In the genomic region with DNA sequence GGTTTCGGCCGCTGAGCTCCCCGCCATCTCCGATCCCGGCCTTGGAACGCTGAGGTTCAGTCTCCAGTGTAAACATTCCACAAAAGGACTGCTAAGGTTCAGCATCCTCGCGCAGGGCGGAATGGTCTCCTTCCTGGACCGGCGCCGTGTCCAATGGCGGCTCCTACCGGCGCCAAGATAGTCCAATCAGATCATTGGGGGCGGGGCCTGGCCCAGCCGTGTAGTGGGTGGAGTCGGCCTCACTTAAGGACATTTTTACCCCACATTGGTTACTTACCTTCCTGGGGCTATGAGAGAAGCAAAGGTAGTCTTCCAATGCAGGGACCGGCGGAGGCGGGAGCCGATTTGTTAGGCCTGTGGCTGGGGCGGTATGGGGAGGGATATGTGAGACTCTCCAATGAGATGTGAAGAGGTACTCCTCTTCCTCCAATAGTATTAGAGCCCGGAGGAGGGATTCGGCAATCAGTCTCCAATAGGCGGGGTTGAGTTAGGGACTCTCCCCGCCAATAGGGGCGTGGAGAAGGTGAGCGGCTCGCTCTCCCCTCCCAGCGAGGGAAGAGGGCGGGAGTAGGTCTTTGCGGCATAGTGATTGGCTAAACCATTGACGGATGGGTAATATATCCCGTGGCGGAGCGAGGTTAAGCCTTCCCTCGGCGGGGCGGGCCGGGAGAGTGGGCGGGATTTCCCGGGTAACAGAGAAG, we compare ENCODE assay signal across 8 mouse cellular contexts. TPM values are rescaled to one million over a fixed set of nuclear protein-coding genes. Genes with fewer than 3 reads are reported as not detected.
A peak's percentile ranks its signal among the peaks of the same experiment; 100 is the strongest.
DNase-seq lines count a peak whose midpoint lies in the region; ATAC-seq and TF ChIP-seq lines count a peak whose summit lies in the region.

No protein-coding gene starts in this region.

- no peak for TF ChIP-seq CTCF in G1E (IDR thresholded peaks at IDR 0.05; ENCODE audit: low read depth, low read length)
- peak; percentile 34 for TF ChIP-seq CTCF in layer of hippocampus, adult 2 months (conservative IDR thresholded peaks at IDR 0.05)
- TF ChIP-seq CTCF in lung, embryonic 14.5 days (IDR thresholded peaks at IDR 0.05; ENCODE audit: low read depth): no peak
- TF ChIP-seq CTCF in olfactory bulb, adult 2 months (IDR thresholded peaks at IDR 0.05; ENCODE audit: insufficient read depth, low read depth, low read length): no peak
- TF ChIP-seq CTCF in thymus, adult 2 months (IDR thresholded peaks at IDR 0.05; ENCODE audit: borderline replicate concordance, control insufficient read depth, extremely low read depth, insufficient read depth, low read length, poor library complexity): 0 out of 2 replicates have a peak, but pooled peaks have one; percentile 11

- under 1% methylated on average over 43 of the region's 43 CpGs for WGBS in forebrain, embryonic 16.5 days
- WGBS in lung, embryonic 14.5 days: under 1% methylated on average over 42 of the region's 43 CpGs
- WGBS in olfactory bulb, adult 2 months: under 1% methylated on average over 43 of the region's 43 CpGs
- under 1% methylated on average over 43 of the region's 43 CpGs for WGBS in thymus, adult 2 months

- intact Hi-C loops in heart, postnatal 36 days (cut with DNase I): loop anchor here (5.0 to 10.0 kb wide), 2 partner anchors 361 to 449 kb away; a partner anchor contains a TSS

- peak; percentile 43 for TF ChIP-seq POLR2A in olfactory bulb, adult 2 months (IDR thresholded peaks at IDR 0.05; ENCODE audit: insufficient read depth, low read depth, low read length)
- TF ChIP-seq POLR2A in thymus, adult 2 months (IDR thresholded peaks at IDR 0.05; ENCODE audit: control insufficient read depth, extremely low read depth, insufficient read depth, low read length, poor library complexity): peak; percentile 77

- ATAC-seq in G1E (ENCODE audit: extremely low read depth, insufficient number of reproducible peaks, low FRiP score, poor library complexity, severe bottlenecking): peak; percentile 71
- ATAC-seq in forebrain, embryonic 16.5 days: peak; percentile 85
- ATAC-seq in lung, embryonic 14.5 days (ENCODE audit: insufficient read depth): peak; percentile 84

- peak; percentile 85 for DNase-seq in G1E (ENCODE audit: low spot score)
- peak; percentile 98 to 100 for DNase-seq in cerebellum, adult 18-20 months
- DNase-seq in heart, postnatal 36 days: peak; percentile 95 to 98
- peak; percentile 98 to 100 for DNase-seq in layer of hippocampus, adult 2 months (ENCODE audit: low spot score in 2 of 2)
- peak; percentile 100 for DNase-seq in lung, embryonic 14.5 days
- DNase-seq in thymus, adult 2 months: peak; percentile 99

- no peaks in the 10 kb centered on the region for H3K9me3 ChIP-seq in G1E (replicated peaks)
- H3K9me3 ChIP-seq in forebrain, embryonic 16.5 days (ENCODE audit: control insufficient read depth, low read length): no peaks in the 10 kb centered on the region
- no peaks in the 10 kb centered on the region for H3K9me3 ChIP-seq in lung, embryonic 14.5 days (ENCODE audit: low read depth, low read length)

- H3K4me2 ChIP-seq in forebrain, embryonic 16.5 days (ENCODE audit: low read length): peak overlapping the region; percentile 96
- peak overlapping the region; percentile 82 for H3K4me2 ChIP-seq in lung, embryonic 14.5 days

- peak overlapping the region; percentile 99 for H3K27ac ChIP-seq in forebrain, embryonic 16.5 days (ENCODE audit: low read length)
- H3K27ac ChIP-seq in layer of hippocampus, adult 2 months: peak overlapping the region; percentile 95
- H3K27ac ChIP-seq in lung, embryonic 14.5 days (ENCODE audit: low read depth): peak overlapping the region; percentile 98
- H3K27ac ChIP-seq in olfactory bulb, adult 2 months (ENCODE audit: insufficient read depth, low read depth, low read length): peak overlapping the region; percentile 78
- H3K27ac ChIP-seq in thymus, adult 2 months (ENCODE audit: control insufficient read depth, insufficient read depth, low read length): peak overlapping the region; percentile 84

- H3K36me3 ChIP-seq in G1E (replicated peaks): peaks cover 22% of the 10 kb centered on the region
- no peaks in the 10 kb centered on the region for H3K36me3 ChIP-seq in forebrain, embryonic 16.5 days (ENCODE audit: control insufficient read depth, insufficient read depth)
- H3K36me3 ChIP-seq in lung, embryonic 14.5 days (ENCODE audit: insufficient read depth): 0 out of 2 replicates have a peak, but pooled peaks cover 7% of the 10 kb centered on the region
- H3K36me3 ChIP-seq in thymus, adult 2 months (ENCODE audit: control insufficient read depth, insufficient read depth, low read length): no peaks in the 10 kb centered on the region

- peak overlapping the region; percentile 96 for H3K4me3 ChIP-seq in G1E (ENCODE audit: low read depth, low read length)
- peak overlapping the region; percentile 99 for H3K4me3 ChIP-seq in forebrain, embryonic 16.5 days (replicated peaks; ENCODE audit: low read length)
- H3K4me3 ChIP-seq in layer of hippocampus, adult 2 months: peak overlapping the region; percentile 77
- H3K4me3 ChIP-seq in lung, embryonic 14.5 days (ENCODE audit: low read depth, low read length): peak overlapping the region; percentile 95
- H3K4me3 ChIP-seq in olfactory bulb, adult 2 months (ENCODE audit: insufficient read depth, low read depth, low read length): peak overlapping the region; percentile 97
- peak overlapping the region; percentile 54 for H3K4me3 ChIP-seq in thymus, adult 2 months (ENCODE audit: control insufficient read depth, insufficient read depth, low read length)

- H3K9ac ChIP-seq in forebrain, embryonic 16.5 days (replicated peaks; ENCODE audit: low read depth, low read length): peak overlapping the region; percentile 85
- peak overlapping the region; percentile 69; the same call in 1 of the 2 replicates for H3K9ac ChIP-seq in lung, embryonic 14.5 days

- H3K4me1 ChIP-seq in G1E (ENCODE audit: insufficient read depth, low read depth, low read length): peaks cover 45% of the 10 kb centered on the region
- peaks cover 28% of the 10 kb centered on the region for H3K4me1 ChIP-seq in forebrain, embryonic 16.5 days (replicated peaks; ENCODE audit: control insufficient read depth, insufficient read depth, low read length)
- no peaks in the 10 kb centered on the region for H3K4me1 ChIP-seq in lung, embryonic 14.5 days (ENCODE audit: insufficient read depth)
- peaks cover 12% of the 10 kb centered on the region for H3K4me1 ChIP-seq in olfactory bulb, adult 2 months (ENCODE audit: control insufficient read depth, insufficient read depth, low read length)
- H3K4me1 ChIP-seq in thymus, adult 2 months (replicated peaks; ENCODE audit: control insufficient read depth, insufficient read depth, low read length): peaks cover 12% of the 10 kb centered on the region

- no peaks in the 10 kb centered on the region for H3K27me3 ChIP-seq in G1E (ENCODE audit: insufficient read depth, low read length)
- no peaks in the 10 kb centered on the region for H3K27me3 ChIP-seq in forebrain, embryonic 16.5 days (replicated peaks; ENCODE audit: control insufficient read depth, insufficient read depth, low read length)
- H3K27me3 ChIP-seq in lung, embryonic 14.5 days (ENCODE audit: insufficient read depth, low read length): no peaks in the 10 kb centered on the region
- H3K27me3 ChIP-seq in thymus, adult 2 months (ENCODE audit: control insufficient read depth, insufficient read depth, low read length): no peaks in the 10 kb centered on the region

RNA-seq across cellular contexts. Expression of a gene that starts 4.0 kb away (rescaled TPM):
- total RNA-seq in G1E (2014; fragmentation: Nextera tagmentation): 78.5 and 116 TPM in 2 replicates
- 45.0 and 46.1 TPM in 2 replicates for total RNA-seq in G1E (2017)
- polyA plus RNA-seq in G1E (2012): 15.4 and 24.1 TPM in 2 replicates
- polyA plus RNA-seq in forebrain, embryonic 16.5 days (2015; fragmentation: Nextera tagmentation; extraction: Ambion mirVana): 28.2 and 29.5 TPM in 2 replicates
- 10 to 100 TPM; 31.6 to 40.1 TPM for total RNA-seq in heart, postnatal 36 days (2021)
- 10 to 100 TPM; 32.2 to 33.1 TPM for total RNA-seq in layer of hippocampus, adult 2 months (2021)
- polyA plus RNA-seq in lung, embryonic 14.5 days (2014; fragmentation: Nextera tagmentation; extraction: Ambion mirVana): 49.2 and 52.1 TPM in 2 replicates
- not detected in 2 replicates for polyA plus RNA-seq in olfactory bulb, adult 2 months (2012; ENCODE audit: insufficient read depth, insufficient read length, low replicate concordance, missing spikeins)
- 237 and 282 TPM in 2 replicates for polyA plus RNA-seq in thymus, adult 2 months (2012; rRNA removed)

RNA-seq across cellular contexts. Expression of a gene that starts 54.7 kb away (rescaled TPM):
- total RNA-seq in G1E (2014; fragmentation: Nextera tagmentation) (66.7 and 68.5 TPM in 2 replicates), G1E (2017) (56.3 and 68.6 TPM in 2 replicates)
- 106 and 122 TPM in 2 replicates for polyA plus RNA-seq in G1E (2012)
- polyA plus RNA-seq in forebrain, embryonic 16.5 days (2015; fragmentation: Nextera tagmentation; extraction: Ambion mirVana): 66.4 and 95.4 TPM in 2 replicates
- 10 to 100 TPM; 42.5 to 44.9 TPM for total RNA-seq in heart, postnatal 36 days (2021)
- 100 to 1,000 TPM; 162 to 175 TPM for total RNA-seq in layer of hippocampus, adult 2 months (2021)
- polyA plus RNA-seq in lung, embryonic 14.5 days (2014; fragmentation: Nextera tagmentation; extraction: Ambion mirVana): 44.2 and 45.2 TPM in 2 replicates
- not detected in 2 replicates for polyA plus RNA-seq in olfactory bulb, adult 2 months (2012; ENCODE audit: insufficient read depth, insufficient read length, low replicate concordance, missing spikeins)
- polyA plus RNA-seq in thymus, adult 2 months (2012; rRNA removed): 230 and 269 TPM in 2 replicates

Comparison
In these comparisons a context has a peak if more than half of its experiments do, and no peak if none do; other contexts are left out.
1. Peak in every context shown above with its lines: DNase-seq, ATAC-seq, H3K4me3 ChIP-seq and H3K27ac ChIP-seq.
2. CTCF ChIP-seq: peak in layer of hippocampus, adult 2 months (single experiment) and thymus, adult 2 months (single experiment); none in G1E (single experiment), lung, embryonic 14.5 days (single experiment) and olfactory bulb, adult 2 months (single experiment).
3. RNA of a gene that starts 54.7 kb away (polyA plus RNA-seq): 230 to 269 TPM in thymus, adult 2 months, 106 to 122 TPM in G1E, 66.4 to 95.4 TPM in forebrain, embryonic 16.5 days and 44.2 to 45.2 TPM in lung, embryonic 14.5 days; not detected in olfactory bulb, adult 2 months; every median in the first group is over 10 times any median in the second.